Mouse (Mus musculus) liver, adult 2 months (tissue): ENCODE data around the gene Aven. TPM values are rescaled to one million over a fixed set of nuclear protein-coding genes. Genes with fewer than 3 reads are reported as not detected.

Source experiments
- DNase-seq: peaks from one replicate; pipeline ENCODE4 v3.0.0-alpha.2; 2011; ENCODE audit warnings: low read depth, low spot score; ENCODE audit errors: extremely low read depth
- H3K27ac ChIP-seq: fragments of 200-500 bp; replicated peaks from 2 replicates; pipeline ENCODE4 v1.5.1; 2012; ENCODE audit warnings: low read depth, mild to moderate bottlenecking, control low read depth, inconsistent platforms, low read length; ENCODE audit not compliant: insufficient read depth
- H3K27me3 ChIP-seq: fragments of 200-500 bp; 2 replicates; pipeline ENCODE4 v1.6.1; 2012; ENCODE audit warnings: mild to moderate bottlenecking, moderate library complexity, low read length, inconsistent platforms; ENCODE audit not compliant: control insufficient read depth, insufficient read depth
- H3K36me3 ChIP-seq: fragments of 200-500 bp; 2 replicates; pipeline ENCODE4 v1.6.1; 2012; ENCODE audit warnings: low read length, inconsistent platforms; ENCODE audit not compliant: control insufficient read depth, insufficient read depth
- H3K4me1 ChIP-seq: fragments of 200-500 bp; 2 replicates; pipeline ENCODE4 v1.6.1; 2011; ENCODE audit warnings: low read length; ENCODE audit not compliant: control insufficient read depth, insufficient read depth
- H3K4me3 ChIP-seq: fragments of 200-500 bp; 2 replicates; pipeline ENCODE4 v1.5.1; 2011; ENCODE audit warnings: low read depth, mild to moderate bottlenecking, control low read depth, low read length, moderate library complexity; ENCODE audit not compliant: insufficient read depth
- H3K79me2 ChIP-seq: fragments of 200-500 bp; 2 replicates; pipeline ENCODE4 v1.6.1; 2012; ENCODE audit warnings: inconsistent platforms, mild to moderate bottlenecking, low read length, moderate library complexity; ENCODE audit not compliant: control insufficient read depth, insufficient read depth
- H3K9ac ChIP-seq: fragments of 200-500 bp; 2 replicates; pipeline ENCODE4 v1.6.1; 2012; ENCODE audit warnings: low read depth, mild to moderate bottlenecking, control low read depth, inconsistent platforms, low read length
- CTCF ChIP-seq: fragments of 200-500 bp; IDR thresholded peaks from 2 replicates; pipeline ENCODE4 v1.5.1; 2011; ENCODE audit warnings: low read depth, low read length, control low read depth
- POLR2A ChIP-seq: fragments of 200-500 bp; IDR thresholded peaks from 2 replicates; pipeline ENCODE4 v1.6.1; 2011; ENCODE audit warnings: low read length, control low read depth; ENCODE audit not compliant: insufficient read depth; ENCODE audit errors: extremely low read depth
- WGBS: fragments of 180-500 bp; shearing (Covaris S2); methylation state at CpG from one replicate; pipeline ENCODE4 v1.1.7; 2018; 5-methylcytosine and 5-hydroxymethylcytosine counted together
- polyA plus RNA-seq: library from polyadenylated mRNA; depleted of rRNA; stranded (reverse); fragments of >200 nt; gene quantifications from 2 replicates; pipeline ENCODE4 v1.2.3, GENCODE M21; 2012
- total RNA-seq: library from RNA; depleted of rRNA; stranded (reverse); fragments of >200 nt; gene quantifications from 2 replicates; pipeline ENCODE4 v1.2.3, GENCODE M21; 2014

Gene Aven
- total and polyA plus RNA-seq, 2 experiments: 4.5 to 8.9 TPM

GRCm38 (mm10) chr2:112518541-112518940, 25.8 kb downstream of the Aven start:
- Histone ChIP-seq H3K9ac (no peak overlapping the region), H3K4me3 (no peak overlapping the region), H3K36me3 (peaks cover 6% of the 10 kb centered on the region; the same call in 1 of the 2 replicates), H3K4me1 (no peaks in the 10 kb centered on the region; the same call in 1 of the 2 replicates), H3K27me3 (no peaks in the 10 kb centered on the region), H3K79me2 (0 out of 2 replicates have a peak, but pooled peaks cover 5% of the 10 kb centered on the region), H3K27ac (no peak overlapping the region)
- TF ChIP-seq POLR2A (no peak), CTCF (no peak)
- DNase-seq: no peak

- H3K36me3 ChIP-seq: peaks cover 4% of the 10 kb centered on the region; the same call in 1 of the 2 replicates
- DNase-seq: peak; percentile 52
- TF ChIP-seq POLR2A: no peak
- H3K79me2 ChIP-seq: 0 out of 2 replicates have a peak, but pooled peaks cover 5% of the 10 kb centered on the region
- no peak overlapping the region for H3K9ac ChIP-seq
- no peaks in the 10 kb centered on the region for H3K27me3 ChIP-seq
- 90% methylated on average over 4 of the region's 4 CpGs for WGBS
- no peak overlapping the region for H3K27ac ChIP-seq
- H3K4me3 ChIP-seq: no peak overlapping the region
- no peaks in the 10 kb centered on the region; the same call in 1 of the 2 replicates for H3K4me1 ChIP-seq
These were observed 28.0 kb downstream of the Aven start for GRCm38 (mm10) chr2:112520526-112521482.

GRCm38 (mm10) chr2:112526933-112527332, 34.2 kb downstream of the Aven start:
- no peaks in the 10 kb centered on the region; the same call in 1 of the 2 replicates for H3K79me2 ChIP-seq
- no peaks in the 10 kb centered on the region for H3K36me3 ChIP-seq
- H3K9ac ChIP-seq: no peak overlapping the region
- no peak overlapping the region for H3K27ac ChIP-seq
- TF ChIP-seq POLR2A (no peak), CTCF (no peak)
- no peaks in the 10 kb centered on the region for H3K4me1 ChIP-seq
- no peak for DNase-seq
- 92% methylated on average over 3 of the region's 3 CpGs for WGBS
- no peaks in the 10 kb centered on the region for H3K27me3 ChIP-seq
- H3K4me3 ChIP-seq: no peak overlapping the region

- Histone ChIP-seq H3K4me1 (no peaks in the 10 kb centered on the region), H3K36me3 (no peaks in the 10 kb centered on the region), H3K27ac (no peak overlapping the region), H3K9ac (no peak overlapping the region), H3K4me3 (no peak overlapping the region), H3K27me3 (no peaks in the 10 kb centered on the region), H3K79me2 (no peaks in the 10 kb centered on the region; the same call in 1 of the 2 replicates)
- 75% methylated on average over 10 of the region's 10 CpGs for WGBS
- no peak for TF ChIP-seq CTCF
- no peak for TF ChIP-seq POLR2A
- peak; percentile 6 for DNase-seq
These were observed 40.2 kb downstream of the Aven start for GRCm38 (mm10) chr2:112532812-112533496.

DNA sequence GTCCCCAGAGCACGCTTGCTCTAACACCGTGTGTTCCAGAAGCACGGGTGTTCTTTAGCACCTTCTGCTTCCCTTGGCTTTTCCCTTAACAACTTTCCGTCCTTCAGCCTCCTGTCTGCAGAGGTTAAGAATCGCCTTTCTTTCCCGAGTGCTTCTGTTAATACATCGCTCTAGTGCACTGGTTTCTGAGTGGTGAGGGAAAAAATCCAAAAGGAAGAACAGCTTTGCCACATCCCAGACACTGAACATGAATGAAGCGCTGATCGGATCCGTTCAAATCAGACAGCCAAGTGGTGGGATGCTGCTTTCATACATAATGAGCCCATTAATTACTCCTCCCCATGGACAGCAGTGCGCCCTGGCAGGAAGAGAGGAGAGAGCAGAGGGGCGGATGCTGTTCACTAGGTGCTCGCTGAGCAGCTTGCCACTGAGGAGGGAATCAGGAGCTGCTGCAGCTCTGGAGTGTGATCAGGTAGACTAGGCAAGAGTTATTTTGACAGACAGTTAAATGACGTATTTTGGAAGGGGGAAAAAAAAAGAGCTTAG, 42.0 kb downstream of the Aven start:
- Histone ChIP-seq H3K4me3 (no peak overlapping the region), H3K79me2 (no peaks in the 10 kb centered on the region; the same call in 1 of the 2 replicates), H3K4me1 (no peaks in the 10 kb centered on the region), H3K27ac (no peak overlapping the region), H3K27me3 (no peaks in the 10 kb centered on the region), H3K9ac (no peak overlapping the region), H3K36me3 (no peaks in the 10 kb centered on the region)
- TF ChIP-seq CTCF (no peak), POLR2A (no peak)
- 84% methylated on average over 14 of the region's 14 CpGs for WGBS
- no peak for DNase-seq
